Mouse (Mus musculus): ENCODE results near the gene Hspbap1.

Hspbap1 gene

DNA sequence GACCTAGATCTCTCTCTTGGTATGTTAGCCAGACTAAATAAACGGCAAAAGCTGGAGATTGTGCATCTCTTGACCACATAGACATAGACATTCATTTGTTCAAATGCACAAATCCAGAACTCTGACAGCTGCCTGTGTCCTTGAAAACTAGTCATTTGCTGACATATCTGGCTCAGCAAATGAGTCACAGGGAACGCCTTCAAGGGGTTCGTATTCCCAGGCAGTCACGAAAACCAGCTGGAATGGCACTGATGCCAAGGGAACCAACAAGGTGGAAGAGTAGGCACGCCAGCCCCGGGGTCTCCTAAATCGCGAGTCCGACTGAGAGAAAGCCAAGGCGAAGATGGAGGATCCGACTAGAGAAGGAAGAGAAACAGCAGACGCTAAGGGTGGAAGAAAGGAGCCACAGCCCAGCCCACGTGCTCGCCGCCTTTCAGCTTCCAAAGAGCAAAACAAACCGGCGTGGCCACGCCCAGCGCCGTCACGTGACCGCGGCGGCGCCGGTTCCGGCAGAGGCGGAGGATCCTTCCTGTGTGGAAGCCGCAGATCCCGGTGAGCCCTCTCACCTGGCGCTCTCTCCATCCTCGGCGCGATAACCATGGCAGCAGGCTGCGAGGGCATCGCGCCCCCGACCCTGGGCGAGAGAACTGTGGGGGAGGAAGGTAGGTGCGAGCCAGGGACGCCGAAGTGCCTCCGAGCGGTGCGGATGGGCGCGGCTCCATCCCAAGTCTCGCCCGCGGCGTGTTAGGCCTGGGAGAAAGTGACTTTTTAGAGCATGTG lies at the start of gene Hspbap1:
Hspbap1 (plus strand) TSS at position 498 of the 780 bp plus-strand sequence.
- peak; percentile 92 to 96 for DNase-seq (ENCODE audit: low spot score in 2 of 2)

DNA sequence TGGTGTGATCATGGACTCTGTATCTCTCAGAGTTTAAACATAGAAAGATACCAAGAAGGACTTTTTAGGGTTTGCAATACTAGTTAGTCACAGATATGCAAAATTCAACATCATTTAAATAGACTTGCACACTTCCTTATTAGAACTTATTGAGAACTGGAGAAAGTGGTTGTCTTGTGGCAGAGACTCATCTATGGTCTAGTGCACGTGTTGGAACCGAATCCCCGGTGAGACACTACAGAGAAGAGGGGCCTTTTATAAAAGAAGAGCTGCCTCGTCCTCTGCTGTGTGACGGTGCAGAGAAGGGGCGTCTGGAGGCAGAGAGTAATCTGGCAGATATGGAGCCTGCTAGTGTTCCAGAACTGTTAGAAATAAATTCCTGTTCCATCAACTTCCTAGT lies 45.6 kb upstream of the Hspbap1 start:
- no peak for DNase-seq (ENCODE audit: low spot score in 2 of 2)

DNA sequence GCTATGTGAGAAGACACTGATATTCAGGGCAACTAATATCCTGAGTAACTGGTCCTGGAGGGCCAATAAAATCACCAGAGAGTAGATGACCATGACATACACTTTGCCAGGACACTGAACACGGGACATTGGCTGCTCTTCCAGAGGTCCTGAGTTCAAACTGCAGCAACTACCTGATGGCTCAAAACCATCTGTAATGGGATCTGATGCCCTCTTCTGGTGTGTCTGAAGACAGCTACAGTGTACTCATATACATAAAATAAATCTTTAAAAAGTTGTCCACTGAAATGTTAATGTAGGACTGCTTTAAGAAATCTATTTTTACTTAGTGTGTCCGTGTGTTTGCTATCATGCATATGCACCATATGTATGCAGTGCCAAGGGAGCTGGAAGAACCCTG lies 43.6 kb upstream of the Hspbap1 start:
- no peak for DNase-seq (ENCODE audit: low spot score in 2 of 2)

- DNase-seq (ENCODE audit: low spot score in 2 of 2), result no peak
These were observed 40.9 kb upstream of the Hspbap1 start for GRCm38 (mm10) chr16:35729151-35729738.

- no peak for DNase-seq (ENCODE audit: low spot score in 2 of 2)
These were observed 38.1 kb upstream of the Hspbap1 start for GRCm38 (mm10) chr16:35732096-35732495.

DNA sequence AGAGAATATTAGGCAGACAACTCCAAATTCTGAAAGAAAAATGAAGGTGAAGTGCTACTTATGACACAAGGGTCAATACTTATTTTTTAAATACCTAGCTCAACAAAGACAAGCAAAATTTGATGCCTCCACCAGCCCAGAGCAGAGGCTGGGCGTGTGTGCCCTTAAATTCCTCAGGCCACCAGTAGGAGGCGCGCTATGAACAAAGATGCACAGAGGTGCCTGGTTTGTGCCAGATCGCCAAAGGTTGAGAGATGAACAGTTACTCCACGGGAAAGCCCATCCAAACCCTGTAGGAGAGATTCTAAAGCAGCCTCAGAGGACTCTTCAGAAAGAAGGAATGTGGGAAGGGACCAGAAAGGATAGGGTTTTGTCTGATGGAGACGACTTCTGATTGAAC lies 36.1 kb upstream of the Hspbap1 start:
- DNase-seq (ENCODE audit: low spot score in 2 of 2), result peak; percentile 78 to 92

DNA sequence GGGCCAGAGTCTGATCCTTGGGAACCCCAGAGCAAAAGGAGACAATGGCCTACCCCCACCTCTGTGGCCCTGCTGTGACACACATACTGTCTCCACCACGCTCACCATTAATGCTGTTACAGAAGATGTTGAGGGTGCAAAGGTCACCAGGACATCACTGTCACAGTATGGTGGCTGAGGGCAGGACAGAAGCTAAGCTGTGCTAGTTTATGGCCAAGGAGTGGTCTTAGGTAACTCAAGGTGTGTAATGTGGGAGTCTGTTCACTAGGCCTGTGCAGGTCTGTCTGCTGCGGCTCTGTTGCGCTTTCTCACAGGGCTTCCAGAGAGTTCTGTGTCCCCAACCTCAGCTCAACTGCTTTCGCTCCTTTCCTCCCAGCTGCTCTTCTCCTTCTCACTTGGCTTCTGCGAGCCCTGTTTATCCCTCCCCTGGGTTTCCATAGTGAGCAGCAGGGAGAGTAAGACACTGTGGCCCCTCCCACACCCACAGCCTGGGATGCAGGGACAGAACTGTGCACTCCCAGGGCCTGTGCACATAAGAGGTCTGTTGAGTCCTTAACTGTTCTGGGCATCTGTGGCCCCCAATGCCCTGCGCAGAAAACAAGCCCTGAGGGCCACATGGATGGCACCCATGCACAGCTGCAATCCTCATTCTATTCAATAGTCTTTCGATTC lies 31.9 kb upstream of the Hspbap1 start:
- DNase-seq (ENCODE audit: low spot score in 2 of 2), result no peak

- DNase-seq (ENCODE audit: low spot score in 2 of 2), result no peak
These were observed 30.6 kb upstream of the Hspbap1 start for GRCm38 (mm10) chr16:35739548-35739947.

- DNase-seq (ENCODE audit: low spot score in 2 of 2), result no peak
These were observed 29.8 kb upstream of the Hspbap1 start for GRCm38 (mm10) chr16:35740357-35740756.

DNA sequence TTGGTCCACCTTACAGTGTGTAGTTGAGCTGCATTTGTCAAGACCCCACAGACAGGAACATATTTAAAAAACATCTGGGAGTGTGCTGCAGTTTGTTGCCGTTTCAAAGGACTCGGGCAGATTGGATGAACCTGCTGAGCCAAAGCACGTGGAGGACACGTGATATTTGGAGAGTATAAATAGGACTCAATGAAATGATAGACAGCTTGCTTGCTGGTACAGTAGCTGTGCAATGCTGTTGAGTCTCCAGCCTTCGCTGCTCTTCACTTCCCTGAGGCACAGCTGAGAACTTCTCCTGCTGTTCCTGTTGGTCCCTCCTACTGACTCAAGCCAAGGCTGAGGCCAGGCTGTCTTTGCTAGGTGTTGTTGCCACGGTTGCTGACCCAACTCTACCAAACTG lies 29.2 kb upstream of the Hspbap1 start:
- no peak for DNase-seq (ENCODE audit: low spot score in 2 of 2)

GRCm38 (mm10) chr16:35741621-35742020 lies 28.6 kb upstream of the Hspbap1 start:
- DNase-seq (ENCODE audit: low spot score in 2 of 2), result no peak

DNA sequence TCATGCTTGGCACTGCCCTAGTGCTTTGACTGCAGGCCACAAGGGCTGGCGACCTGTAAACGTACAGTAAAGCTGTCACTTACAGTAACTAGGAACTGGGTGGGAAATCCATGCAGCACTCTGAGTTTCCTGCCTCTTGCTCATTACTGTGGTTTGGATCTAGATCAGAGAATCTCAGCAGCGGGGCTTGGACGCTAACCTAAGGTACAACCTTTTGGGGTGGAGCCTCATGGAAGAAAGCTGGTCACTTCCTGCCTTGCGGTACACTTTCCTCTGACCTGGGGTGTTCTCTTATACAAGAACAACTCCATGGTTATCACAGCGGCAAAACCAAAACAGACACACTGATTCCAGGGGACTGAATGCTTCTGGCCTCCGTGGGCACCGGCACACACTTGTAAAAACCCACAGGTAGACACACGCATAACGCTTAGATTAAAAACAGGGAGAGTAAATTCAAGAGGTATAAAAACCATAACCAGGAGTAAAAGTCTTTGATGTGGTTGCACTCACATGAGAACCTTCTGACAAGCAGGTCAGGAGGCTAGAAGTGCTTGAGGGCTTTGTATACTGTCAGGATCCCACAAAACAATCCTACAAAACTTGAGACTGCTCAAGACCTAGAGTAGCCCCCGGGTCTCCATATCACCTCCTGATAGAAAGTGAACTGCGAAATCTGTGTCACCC lies 27.8 kb upstream of the Hspbap1 start:
- no peak for DNase-seq (ENCODE audit: low spot score in 2 of 2)

- DNase-seq (ENCODE audit: low spot score in 2 of 2), result no peak
These were observed 22.5 kb upstream of the Hspbap1 start for GRCm38 (mm10) chr16:35747417-35748236.

GRCm38 (mm10) chr16:35748237-35748603 lies 22.0 kb upstream of the Hspbap1 start:
- no peak for DNase-seq (ENCODE audit: low spot score in 2 of 2)

DNA sequence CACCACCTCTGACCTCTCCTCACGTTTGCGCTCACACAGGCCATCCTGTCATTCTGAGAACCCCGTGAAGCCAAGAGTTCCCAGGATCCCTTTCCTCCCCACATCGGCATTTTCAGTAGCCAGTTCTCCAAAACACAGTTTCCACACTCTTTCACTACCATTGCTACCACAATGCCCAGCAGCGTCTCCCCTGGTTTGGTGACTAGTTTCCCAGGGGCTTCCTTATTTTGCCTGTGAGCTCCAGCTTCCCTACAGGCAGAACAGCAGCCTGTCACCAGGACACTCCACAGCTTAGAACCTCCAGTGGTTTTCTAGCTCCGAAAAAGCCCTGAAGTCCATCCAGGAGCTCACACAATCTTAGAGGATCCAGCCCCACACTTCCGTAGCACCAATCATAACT lies 20.8 kb upstream of the Hspbap1 start:
- DNase-seq (ENCODE audit: low spot score in 2 of 2), result no peak

- no peak for DNase-seq (ENCODE audit: low spot score in 2 of 2)
These were observed 18.3 kb upstream of the Hspbap1 start for GRCm38 (mm10) chr16:35751841-35752240.

DNA sequence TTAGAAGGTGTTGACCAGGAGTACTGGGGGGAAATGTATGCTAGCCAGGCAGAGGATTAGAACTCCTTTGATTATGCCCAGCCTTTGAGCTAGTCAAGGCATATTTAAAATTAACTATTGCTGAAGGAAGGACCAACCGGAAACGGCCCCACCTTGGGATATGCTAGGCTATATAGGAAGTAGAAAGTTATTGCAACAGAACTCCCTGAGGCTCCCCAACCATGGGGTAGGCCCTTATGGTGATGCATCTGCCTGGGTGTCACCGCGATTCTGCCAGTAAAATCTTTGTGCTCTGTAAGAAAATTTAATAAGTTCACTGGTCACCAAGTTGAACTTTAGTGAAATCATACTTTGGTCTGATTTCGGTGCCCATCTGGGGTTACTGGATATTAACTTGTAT lies 16.2 kb upstream of the Hspbap1 start:
- DNase-seq (ENCODE audit: low spot score in 2 of 2), result no peak

GRCm38 (mm10) chr16:35755502-35756334 lies 14.5 kb upstream of the Hspbap1 start:
- no peak for DNase-seq (ENCODE audit: low spot score in 2 of 2)

DNA sequence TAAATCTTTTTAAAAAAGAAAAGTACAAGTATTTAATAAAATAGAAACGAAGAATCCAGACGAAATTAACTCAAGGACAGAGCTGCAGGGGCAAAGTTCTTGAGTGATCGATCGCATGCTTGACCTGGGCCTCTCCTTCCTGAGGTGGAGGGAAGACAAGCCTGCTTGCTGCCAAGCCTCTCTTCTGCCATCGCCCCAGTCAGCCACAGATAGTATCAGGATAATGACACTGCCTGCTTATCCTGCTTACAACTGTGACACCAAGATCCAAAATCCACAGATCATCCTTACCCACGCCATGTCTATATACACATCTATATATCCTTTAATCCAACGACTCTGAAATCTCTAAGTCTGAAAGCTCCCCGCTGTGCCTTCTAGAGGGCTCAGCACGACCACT lies 13.5 kb upstream of the Hspbap1 start:
- DNase-seq (ENCODE audit: low spot score in 2 of 2), result no peak

DNA sequence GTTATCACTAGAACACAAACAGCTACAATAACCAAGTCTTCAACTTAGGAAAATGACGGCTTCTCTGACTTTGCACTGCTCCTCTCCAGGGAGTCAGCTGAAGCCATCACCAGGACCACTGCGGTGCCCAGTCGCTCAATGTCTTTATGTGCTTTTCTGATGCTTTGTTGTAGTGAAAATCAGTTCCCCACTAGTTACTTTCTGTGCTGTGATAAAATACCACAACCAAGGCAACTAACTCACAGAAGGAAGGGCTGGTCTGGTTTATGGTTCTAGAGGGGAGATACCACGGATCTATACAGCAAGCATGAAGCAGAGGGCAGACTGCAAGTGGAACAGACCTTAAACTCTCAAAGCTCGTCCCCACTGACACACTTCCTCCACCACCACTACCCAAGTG lies 10.8 kb upstream of the Hspbap1 start:
- DNase-seq (ENCODE audit: low spot score in 2 of 2), result no peak

All from spleen, postnatal 4 days (tissue).